Comparison of ENCODE assay signal across 17 mouse cellular contexts in the genomic region with DNA sequence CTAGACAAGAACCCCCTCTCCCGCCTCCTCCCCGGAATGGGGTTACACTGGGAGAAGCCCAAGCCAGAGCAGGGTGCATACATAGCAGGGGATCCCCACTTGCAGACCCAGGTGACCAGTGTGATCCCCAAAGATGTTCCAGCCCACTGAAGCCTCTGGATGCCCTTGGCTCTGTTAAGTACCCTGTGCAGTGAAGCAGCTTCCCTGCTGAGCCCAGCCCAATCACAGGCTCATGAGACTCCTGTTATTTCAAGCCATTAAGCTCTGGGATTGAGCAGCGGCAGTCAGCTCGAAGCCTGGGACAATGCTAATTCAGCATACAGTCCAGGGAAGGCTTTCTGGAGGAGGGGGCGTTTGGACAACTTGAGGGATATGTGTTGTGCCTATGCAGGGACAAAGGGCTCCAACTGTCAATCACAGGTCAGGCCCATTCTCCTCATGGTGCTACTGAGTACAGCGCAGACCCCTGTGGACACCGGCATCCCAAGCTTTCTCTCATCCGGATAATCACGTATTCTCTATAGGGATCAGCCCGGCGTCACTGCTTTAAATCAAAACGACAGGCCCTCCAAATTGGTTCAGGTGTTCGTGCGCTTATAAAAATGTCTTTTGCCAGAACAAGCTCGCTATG. TPM values are rescaled to one million over a fixed set of nuclear protein-coding genes. Genes with fewer than 3 reads are reported as not detected.
DNase-seq lines count a peak whose midpoint lies in the region; ATAC-seq lines count a peak whose summit lies in the region.
"Had no signal": no experiment of that assay in that cellular context is flagged by ENCODE, and none has a peak within 500 bp of the region (broad histone marks: within the 10 kb centered on the region; RNA-seq: fewer than 3 reads in every experiment).

No protein-coding gene starts in this region.

- H3K4me1 ChIP-seq in neural tube, embryonic 11.5 days (ENCODE audit: control insufficient read depth, insufficient read depth, low read length), result peaks cover 4% of the 10 kb centered on the region; the same call in 1 of the 2 replicates
- peaks cover 52% of the 10 kb centered on the region for H3K4me1 ChIP-seq in hindbrain, embryonic 13.5 days (replicated peaks)
- H3K4me1 ChIP-seq in midbrain, embryonic 15.5 days, result peaks cover 53% of the 10 kb centered on the region
- H3K4me1 ChIP-seq in heart, embryonic 10.5 days, result no peaks in the 10 kb centered on the region
- H3K4me1 ChIP-seq: embryonic facial prominence, embryonic 12.5 days had no signal

- no peaks in the 10 kb centered on the region for H3K27me3 ChIP-seq in neural tube, embryonic 11.5 days (ENCODE audit: control insufficient read depth, insufficient read depth, low read length)
- H3K27me3 ChIP-seq in hindbrain, embryonic 13.5 days, result no peaks in the 10 kb centered on the region
- no peaks in the 10 kb centered on the region for H3K27me3 ChIP-seq in midbrain, embryonic 15.5 days (replicated peaks)
- H3K27me3 ChIP-seq in heart, embryonic 10.5 days (ENCODE audit: insufficient read depth, poor library complexity, severe bottlenecking), result peaks cover 77% of the 10 kb centered on the region

- H3K4me2 ChIP-seq in neural tube, embryonic 11.5 days (ENCODE audit: low read depth), result no peak overlapping the region
- H3K4me2 ChIP-seq in hindbrain, embryonic 13.5 days, result peak overlapping the region; percentile 13; the same call in 1 of the 2 replicates
- H3K4me2 ChIP-seq in midbrain, embryonic 15.5 days, result peak overlapping the region; percentile 22
- H3K4me2 ChIP-seq: embryonic facial prominence, embryonic 12.5 days; liver, embryonic 11.5 days had no signal

- peak overlapping the region; percentile 7; the same call in 1 of the 2 replicates for H3K9ac ChIP-seq in neural tube, embryonic 11.5 days (ENCODE audit: low read length)
- H3K9ac ChIP-seq in hindbrain, embryonic 13.5 days, result peak overlapping the region; percentile 29; the same call in 1 of the 2 replicates
- H3K9ac ChIP-seq in midbrain, embryonic 15.5 days, result no peak overlapping the region
- H3K9ac ChIP-seq: embryonic facial prominence, embryonic 12.5 days had no signal

- H3K36me3 ChIP-seq in neural tube, embryonic 11.5 days (ENCODE audit: control insufficient read depth, insufficient read depth, low read length), result no peaks in the 10 kb centered on the region
- no peaks in the 10 kb centered on the region for H3K36me3 ChIP-seq in hindbrain, embryonic 13.5 days
- 0 out of 2 replicates have a peak, but pooled peaks cover 3% of the 10 kb centered on the region for H3K36me3 ChIP-seq in midbrain, embryonic 15.5 days (replicated peaks)
- no peaks in the 10 kb centered on the region for H3K36me3 ChIP-seq in heart, embryonic 10.5 days
- H3K36me3 ChIP-seq: embryonic facial prominence, embryonic 12.5 days; G1E had no signal

- peak overlapping the region; percentile 56; the same call in 1 of the 2 replicates for H3K27ac ChIP-seq in neural tube, embryonic 11.5 days (ENCODE audit: low read depth, low read length)
- H3K27ac ChIP-seq in hindbrain, embryonic 13.5 days, result peak overlapping the region; percentile 82
- H3K27ac ChIP-seq in midbrain, embryonic 15.5 days, result peak overlapping the region; percentile 61
- no peak overlapping the region for H3K27ac ChIP-seq in heart, embryonic 10.5 days
- H3K27ac ChIP-seq: embryonic facial prominence, embryonic 12.5 days had no signal

- peak; percentile 38 for DNase-seq in neural tube, embryonic 11.5 days (ENCODE audit: low spot score)
- no peak for DNase-seq in neural tube, embryonic 10.5 days (ENCODE audit: extremely low spot score, low spot score)
- no peak for DNase-seq in gastrocnemius, postnatal 25 days
- no peak for DNase-seq in layer of hippocampus, adult 9-11 months
- DNase-seq in heart, embryonic 10.5 days (ENCODE audit: low spot score), result no peak
- DNase-seq in layer of hippocampus, postnatal 10 days (ENCODE audit: low spot score in 2 of 2), result no peak
- DNase-seq: adrenal gland, postnatal 14 days; cerebellum, postnatal 10 days; kidney, postnatal 14 days; right cerebral cortex, postnatal 4 days had no signal

- no peaks in the 10 kb centered on the region for H3K9me3 ChIP-seq in neural tube, embryonic 11.5 days (ENCODE audit: control insufficient read depth, low read length)
- H3K9me3 ChIP-seq in hindbrain, embryonic 13.5 days, result no peaks in the 10 kb centered on the region
- no peaks in the 10 kb centered on the region for H3K9me3 ChIP-seq in midbrain, embryonic 15.5 days
- no peaks in the 10 kb centered on the region for H3K9me3 ChIP-seq in heart, embryonic 10.5 days
- H3K9me3 ChIP-seq: embryonic facial prominence, embryonic 12.5 days had no signal

- 51% methylated on average over 15 of the region's 15 CpGs for WGBS in neural tube, embryonic 11.5 days
- 35% methylated on average over 15 of the region's 15 CpGs for WGBS in hindbrain, embryonic 13.5 days
- 20% methylated on average over 15 of the region's 15 CpGs for WGBS in midbrain, embryonic 15.5 days
- WGBS in heart, embryonic 10.5 days, result 69% methylated on average over 15 of the region's 15 CpGs

- no peak overlapping the region for H3K4me3 ChIP-seq in neural tube, embryonic 11.5 days (ENCODE audit: low read depth, low read length)
- H3K4me3 ChIP-seq in hindbrain, embryonic 13.5 days, result no peak overlapping the region
- H3K4me3 ChIP-seq in midbrain, embryonic 15.5 days, result no peak overlapping the region
- no peak overlapping the region for H3K4me3 ChIP-seq in heart, embryonic 10.5 days
- H3K4me3 ChIP-seq: embryonic facial prominence, embryonic 12.5 days; megakaryocyte, embryonic 14.5 days had no signal

- ATAC-seq in neural tube, embryonic 11.5 days (ENCODE audit: insufficient read depth, low FRiP score, low TSS enrichment), result peak; percentile 53; the same call in 1 of the 2 replicates
- peak; percentile 49 for ATAC-seq in hindbrain, embryonic 13.5 days (ENCODE audit: low FRiP score)
- ATAC-seq in midbrain, embryonic 15.5 days (replicated peaks), result peak; percentile 48; the same call in 1 of the 2 replicates
- ATAC-seq: lung, postnatal 0 days had no signal

RNA-seq across cellular contexts. Expression of a gene that starts 16.0 kb away (rescaled TPM):
- 4.7 and 4.8 TPM in 2 replicates for polyA plus RNA-seq in neural tube, embryonic 11.5 days (2014; fragmentation: Nextera tagmentation; extraction: Ambion mirVana)
- 28.4 and 32.5 TPM in 2 replicates for polyA plus RNA-seq in hindbrain, embryonic 13.5 days (2015; fragmentation: Nextera tagmentation; extraction: Ambion mirVana)
- polyA plus RNA-seq in midbrain, embryonic 15.5 days (2015; fragmentation: Nextera tagmentation; extraction: Ambion mirVana), result 65.4 and 67.5 TPM in 2 replicates
- not detected for total RNA-seq in gastrocnemius, postnatal 25 days (2021)
- polyA plus RNA-seq in heart, embryonic 10.5 days (2016; fragmentation: Nextera tagmentation; extraction: Ambion mirVana), result 0.16 and 0.63 TPM in 2 replicates
- total RNA-seq in layer of hippocampus, postnatal 10 days (2021), result 100 to 1,000 TPM; 192 TPM
- polyA plus RNA-seq: G1E had no signal
